Mouse (Mus musculus): Measurements from ENCODE around the gene Cdc20b.

Cdc20b gene

DNA sequence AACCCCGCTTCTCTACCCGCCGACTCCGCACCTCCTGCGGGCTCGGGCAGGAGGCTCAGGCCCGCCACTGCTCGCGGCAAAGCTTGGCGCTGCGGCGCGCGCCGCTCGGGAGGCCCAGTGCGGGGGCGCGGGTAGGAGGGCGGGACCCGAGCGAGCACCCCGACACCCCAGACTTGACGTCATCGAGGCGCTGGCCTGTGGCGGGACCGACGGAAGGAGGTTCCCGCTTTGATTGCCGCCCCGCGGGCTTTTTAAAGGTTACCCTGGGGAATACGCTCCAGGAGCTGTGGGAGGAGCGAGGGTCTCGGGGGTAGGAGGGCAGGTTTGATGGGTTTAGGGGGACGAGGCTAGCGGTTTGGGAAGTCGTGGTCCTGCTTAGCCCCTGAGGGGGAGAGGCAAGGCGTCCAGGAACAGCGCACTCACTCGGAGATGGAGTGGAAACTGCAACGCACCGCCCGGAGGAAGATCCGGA lies at the start of gene Cdc20b:
Gene Cdc20b, plus strand, starts transcription at position 162 of the 472 bp plus-strand sequence.
- peak; percentile 72 to 75 for DNase-seq

- DNase-seq, result no peak
Observed at GRCm38 (mm10) chr13:112985605-112986450, 49.1 kb upstream of the Cdc20b start.

DNA sequence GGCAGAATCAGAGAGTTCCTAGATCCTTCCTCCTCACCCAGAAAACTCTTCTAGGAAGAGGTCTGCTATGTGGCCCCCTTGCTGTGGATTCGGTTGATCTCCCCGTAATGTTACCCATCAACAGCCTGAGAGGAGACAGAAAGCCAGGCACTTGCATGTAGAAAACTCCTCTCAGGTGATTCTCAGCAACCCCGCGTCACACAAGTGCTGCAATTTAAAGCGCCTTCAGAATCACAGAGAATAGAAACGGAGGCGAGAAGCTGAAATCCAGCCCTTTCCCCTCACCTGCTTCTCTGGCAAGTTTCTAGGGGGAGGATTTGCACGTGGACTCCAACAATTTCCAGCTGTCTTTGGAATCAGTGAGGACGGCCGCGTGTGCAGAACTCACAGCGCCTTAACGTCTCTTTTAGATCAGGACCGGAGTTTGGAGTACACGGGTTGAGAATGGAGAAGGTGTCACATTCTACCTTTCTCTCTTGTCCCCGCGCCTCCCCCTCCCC lies 48.4 kb upstream of the Cdc20b start:
- no peak for DNase-seq

DNA sequence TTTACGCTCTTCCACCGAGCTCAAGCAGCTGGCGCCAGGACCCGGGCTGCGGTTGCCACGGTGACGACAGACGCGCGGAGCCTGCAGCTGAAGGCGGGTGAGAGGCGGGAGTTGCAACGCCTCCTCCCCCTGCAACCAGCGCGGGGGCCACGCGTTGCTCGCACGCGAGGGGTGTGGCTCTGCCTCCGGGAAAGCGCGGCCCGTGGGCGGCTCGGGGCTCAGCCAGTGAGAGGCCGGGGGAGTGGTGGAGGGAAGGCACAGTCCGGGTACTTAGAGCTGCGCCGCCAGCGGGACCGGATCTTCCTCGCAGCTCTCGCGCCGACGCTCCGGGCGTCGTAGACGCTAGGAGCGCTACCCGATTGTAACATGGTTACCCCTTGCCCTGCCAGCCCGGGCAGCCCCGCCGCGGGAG lies 47.4 kb upstream of the Cdc20b start, which contains the start of gene Ccno:
Gene Ccno, plus strand, starts transcription at position 271 of the 412 bp plus-strand sequence.
- peak; percentile 79 to 80 for DNase-seq

DNA sequence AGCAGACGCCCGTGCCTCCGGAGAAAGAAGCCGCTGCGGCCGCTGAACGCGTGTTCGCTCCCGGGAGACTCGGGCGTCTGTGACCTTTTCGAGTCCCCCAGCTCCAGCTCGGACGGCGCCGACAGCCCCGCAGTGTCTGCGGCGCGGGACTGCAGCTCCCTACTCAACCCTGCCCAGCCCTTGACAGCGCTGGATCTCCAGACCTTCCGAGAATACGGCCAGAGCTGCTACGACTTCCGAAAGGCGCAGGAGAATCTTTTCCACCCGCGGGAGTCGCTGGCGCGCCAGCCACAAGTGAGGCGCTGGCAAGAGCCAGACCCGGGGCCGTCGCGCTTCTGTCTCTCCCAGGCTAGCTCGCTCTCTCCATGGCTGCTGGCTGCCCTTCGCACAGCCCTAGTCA lies 46.9 kb upstream of the Cdc20b start:
- peak in 1 of 2 experiments; percentile 15 for DNase-seq

- peak in 1 of 2 experiments; percentile 23 for DNase-seq
Observed at GRCm38 (mm10) chr13:112988866-112989265, 46.0 kb upstream of the Cdc20b start.

DNA sequence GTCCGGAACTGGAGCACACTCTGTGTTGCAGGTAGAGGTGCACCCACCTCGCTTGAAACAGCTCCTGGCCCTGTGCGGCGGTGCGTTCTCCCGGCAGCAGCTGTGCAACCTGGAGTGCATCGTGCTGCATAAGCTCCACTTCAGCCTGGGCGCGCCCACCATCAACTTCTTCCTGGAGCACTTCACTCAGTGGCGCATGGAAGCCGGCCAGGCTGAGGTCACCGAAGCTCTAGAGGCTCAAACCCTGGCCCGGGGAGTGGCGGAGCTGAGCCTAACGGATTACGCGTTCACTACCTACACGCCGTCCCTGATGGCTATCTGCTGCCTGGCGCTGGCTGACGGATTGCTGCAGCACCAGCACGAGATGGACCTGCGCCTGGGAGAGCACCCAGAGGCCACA lies 45.4 kb upstream of the Cdc20b start:
- peak in 1 of 2 experiments; percentile 17 for DNase-seq

DNA sequence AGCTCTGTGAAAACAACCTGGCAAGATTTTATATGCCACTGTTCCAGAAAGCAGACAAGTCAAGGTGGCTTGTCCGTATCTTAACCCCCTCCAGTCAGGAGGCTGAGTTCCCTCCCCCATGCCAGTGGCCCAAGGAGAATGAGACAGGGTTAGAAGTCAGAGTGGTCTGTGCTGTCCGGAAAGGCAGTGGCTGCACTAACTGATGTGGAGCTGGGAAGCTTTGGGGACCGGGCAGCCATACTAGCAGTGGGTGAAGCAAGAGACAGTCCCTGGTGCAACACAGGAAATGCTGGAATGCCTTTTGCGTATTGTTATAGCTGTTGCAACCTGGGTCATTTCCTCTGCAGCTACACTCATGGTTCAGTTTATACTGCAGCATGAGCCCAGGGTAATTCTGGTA lies 44.6 kb upstream of the Cdc20b start:
- no peak for DNase-seq

DNA sequence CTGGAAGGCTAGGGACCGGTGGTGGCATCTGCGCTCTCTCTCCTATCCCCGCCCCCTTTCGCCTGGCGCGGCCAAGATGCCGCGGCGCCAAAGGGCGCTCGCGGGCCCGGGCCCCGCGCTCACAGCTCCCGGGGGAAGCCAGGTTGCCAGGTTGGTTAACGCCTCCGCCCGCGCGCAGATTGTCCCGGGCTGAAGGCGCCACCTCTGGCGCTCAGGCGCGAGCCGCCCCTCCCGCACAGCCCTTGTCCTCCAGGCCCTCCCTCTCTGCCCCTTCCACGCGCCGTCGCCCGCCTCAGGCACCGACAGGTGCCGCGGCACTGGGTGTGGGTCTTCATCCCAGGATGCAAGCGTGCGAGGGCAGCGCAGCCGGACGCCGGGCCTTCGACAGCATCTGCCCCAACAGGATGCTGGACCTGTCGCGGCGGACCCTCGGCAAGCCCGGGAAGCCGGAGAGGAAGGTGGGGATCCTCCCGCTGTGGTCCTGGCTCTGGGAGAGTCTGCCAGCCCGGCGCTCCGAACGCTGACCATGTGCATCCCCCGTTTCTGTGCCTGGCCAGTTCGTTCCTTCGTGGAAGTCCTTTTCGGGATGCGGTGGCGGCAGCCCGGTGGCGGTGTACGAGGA lies 41.3 kb upstream of the Cdc20b start, which contains the start of gene Mcidas:
Gene Mcidas, plus strand, starts transcription at position 315 of the 622 bp plus-strand sequence.
- peak; percentile 14 to 24 for DNase-seq

- peak; percentile 66 to 67 for DNase-seq
Observed at GRCm38 (mm10) chr13:112994191-112994590, 40.7 kb upstream of the Cdc20b start.

- DNase-seq, result peak in 1 of 2 experiments; percentile 23
Observed at GRCm38 (mm10) chr13:112996407-112996806, 38.5 kb upstream of the Cdc20b start.

DNA sequence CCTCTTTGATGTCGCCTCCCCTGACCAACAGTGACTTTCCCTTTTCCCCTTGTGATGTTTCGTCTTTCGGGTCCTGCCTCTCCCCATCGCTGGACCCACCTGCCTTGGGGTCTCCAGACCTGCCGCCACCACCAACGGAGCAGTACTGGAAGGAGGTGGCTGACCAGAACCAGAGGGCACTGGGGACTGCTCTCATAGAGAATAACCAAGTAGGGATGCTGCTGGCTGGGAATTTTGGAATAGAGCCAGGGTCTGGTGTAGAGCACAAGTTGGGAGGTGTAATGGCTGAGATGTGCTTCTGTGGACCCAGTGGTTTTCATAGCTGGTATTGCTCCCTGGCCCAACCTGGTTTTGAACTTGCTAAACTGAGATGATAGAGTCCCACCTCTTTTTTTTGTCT lies 37.5 kb upstream of the Cdc20b start:
- no peak for DNase-seq

DNA sequence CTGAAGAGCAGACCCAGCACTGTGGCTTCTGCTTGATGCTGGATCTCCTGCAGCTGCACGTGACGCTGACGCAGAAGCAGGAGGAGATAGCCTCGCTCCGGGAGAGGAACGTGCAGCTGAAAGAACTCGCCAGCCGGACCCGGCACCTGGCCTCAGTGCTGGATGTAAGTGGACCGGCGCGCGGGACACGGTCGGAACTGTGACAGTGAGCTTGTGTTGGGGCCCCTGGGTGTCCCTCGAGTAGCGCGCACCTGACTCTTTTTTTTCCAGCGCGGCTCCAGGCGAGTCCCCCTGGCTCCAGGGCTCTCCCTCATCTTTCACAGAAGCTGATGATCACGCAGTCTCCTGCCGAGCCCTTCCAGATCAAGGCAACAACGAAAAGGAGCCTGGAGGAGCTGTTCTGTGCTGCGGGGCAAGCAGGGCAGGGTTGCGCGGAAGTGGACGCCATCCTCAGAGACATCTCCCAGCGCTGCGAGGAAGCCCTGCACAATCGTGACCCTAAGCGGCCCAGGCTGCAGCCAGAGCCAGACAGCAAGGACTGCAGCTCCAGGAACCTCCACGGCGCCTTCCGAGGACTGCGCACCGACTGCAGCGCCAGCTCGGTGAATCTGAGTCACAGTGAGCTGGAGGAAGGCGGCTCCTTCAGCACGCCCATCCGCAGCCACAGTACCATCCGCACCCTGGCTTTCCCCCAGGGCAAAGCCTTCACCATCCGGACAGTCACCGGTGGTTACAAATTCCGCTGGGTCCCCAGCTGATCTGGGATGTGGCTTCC lies 36.3 kb upstream of the Cdc20b start:
- DNase-seq, result no peak

- no peak for DNase-seq
Observed at GRCm38 (mm10) chr13:113000090-113000489, 34.8 kb upstream of the Cdc20b start.

DNA sequence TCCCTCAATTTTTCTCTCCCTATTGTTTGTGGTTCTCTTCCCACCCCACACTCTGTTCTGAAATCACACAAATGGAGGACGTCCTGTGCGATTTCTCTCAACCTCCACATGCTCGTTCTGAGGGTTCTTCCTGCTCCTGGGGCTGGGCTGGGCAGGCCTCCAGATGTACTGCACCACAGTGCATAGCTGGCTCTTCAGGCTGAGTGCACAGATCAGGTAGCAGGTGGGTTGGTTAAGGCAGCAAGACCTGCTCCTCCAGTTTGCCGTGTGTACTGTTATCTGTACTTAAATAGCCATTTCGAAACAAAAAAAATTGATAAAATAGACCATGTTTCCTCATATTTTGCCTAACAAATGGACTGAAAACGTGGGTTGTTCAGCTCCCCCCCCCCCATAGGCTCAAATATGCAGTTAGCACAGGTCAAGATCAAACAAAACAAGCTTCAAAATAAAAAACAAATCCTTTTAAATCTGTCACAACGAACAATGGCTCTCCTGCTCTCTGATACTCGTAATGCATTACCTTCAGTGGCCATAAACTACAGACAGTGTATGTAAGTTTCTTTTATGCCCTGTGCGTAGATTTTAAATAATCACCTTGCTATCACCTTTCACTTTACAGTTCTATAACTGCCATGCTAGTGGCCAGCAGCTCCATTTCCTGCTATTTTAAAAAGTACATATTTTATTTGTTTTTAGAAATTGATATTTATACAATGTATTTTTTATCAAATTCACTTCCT lies 34.2 kb upstream of the Cdc20b start:
- no peak for DNase-seq

DNA sequence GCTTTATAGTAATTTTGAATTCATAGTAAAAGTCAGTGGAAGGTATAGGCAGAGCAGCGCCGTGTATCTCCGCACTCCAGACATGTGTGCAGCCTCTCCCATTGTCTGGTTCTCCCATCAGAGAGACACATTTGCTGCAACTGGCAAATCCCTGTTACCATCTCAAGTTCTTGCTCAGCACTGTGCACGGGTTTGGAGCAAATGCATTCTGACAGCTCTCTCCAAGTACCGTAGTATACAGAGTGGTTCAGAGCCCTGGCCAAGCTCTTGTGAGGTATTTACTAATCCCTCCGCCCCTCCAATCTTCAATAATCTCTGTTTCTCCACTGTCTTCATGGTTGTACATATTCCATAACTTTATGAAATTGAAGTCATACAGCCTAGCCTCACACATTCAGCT lies 22.2 kb upstream of the Cdc20b start:
- no peak for DNase-seq

DNA sequence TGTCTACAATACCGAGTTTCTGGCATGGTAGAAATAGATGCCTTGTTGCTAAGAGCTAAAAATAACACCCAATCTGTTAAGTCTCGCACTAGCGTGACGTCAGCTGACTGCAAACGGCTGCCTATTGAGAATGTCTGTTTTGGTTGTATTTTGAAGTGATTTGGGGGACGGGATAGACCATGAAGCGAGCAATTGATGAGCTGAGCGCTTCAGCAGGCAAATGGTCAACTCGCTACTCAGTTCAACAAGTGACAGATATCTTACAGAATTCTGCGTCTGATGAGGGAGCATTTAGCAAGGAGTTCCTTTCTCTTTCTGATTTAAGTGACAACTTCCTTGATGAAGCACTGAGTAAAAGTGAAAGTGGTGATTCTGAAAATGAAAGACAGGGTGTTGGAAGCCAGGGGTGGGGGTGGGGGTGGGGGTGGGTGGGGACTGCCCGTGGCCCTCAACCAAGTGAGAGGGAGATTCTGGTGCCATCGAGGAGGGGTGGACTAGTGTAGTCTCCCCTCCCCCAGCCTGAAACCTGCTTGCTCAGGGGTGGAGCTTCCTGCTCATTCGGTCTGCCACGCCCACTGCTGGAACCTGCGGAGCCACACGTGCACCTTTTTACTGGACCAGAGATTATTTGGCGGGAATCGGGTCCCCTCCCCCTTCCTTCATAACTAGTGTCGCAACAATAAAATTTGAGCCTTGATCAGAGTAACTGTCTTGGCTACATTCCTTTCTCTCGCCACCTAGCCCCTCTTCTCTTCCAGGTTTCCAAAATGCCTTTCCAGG lies 21.5 kb upstream of the Cdc20b start:
- peak; percentile 51 to 61 for DNase-seq

DNA sequence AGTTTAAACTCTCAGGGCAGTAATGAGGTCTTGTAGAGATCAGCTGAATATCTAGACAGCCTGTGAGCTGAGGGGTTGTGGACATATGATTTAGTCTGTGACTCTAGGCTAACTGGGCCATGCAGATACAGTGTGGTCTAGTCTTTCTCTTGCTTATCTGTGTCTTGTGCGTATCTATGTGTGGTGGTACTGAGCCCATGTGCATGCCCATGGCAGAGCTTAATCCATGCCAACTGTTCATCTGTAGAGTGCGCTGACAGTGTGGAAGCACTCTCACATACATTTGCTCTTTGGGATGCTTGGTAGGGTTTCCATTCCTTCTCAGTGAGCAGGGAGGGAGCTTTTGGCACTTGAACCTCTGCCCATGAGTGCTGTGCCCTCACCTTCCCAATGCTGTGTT lies 13.4 kb upstream of the Cdc20b start:
- DNase-seq, result no peak

GRCm38 (mm10) chr13:113022467-113022866 lies 12.4 kb upstream of the Cdc20b start:
- no peak for DNase-seq

DNA sequence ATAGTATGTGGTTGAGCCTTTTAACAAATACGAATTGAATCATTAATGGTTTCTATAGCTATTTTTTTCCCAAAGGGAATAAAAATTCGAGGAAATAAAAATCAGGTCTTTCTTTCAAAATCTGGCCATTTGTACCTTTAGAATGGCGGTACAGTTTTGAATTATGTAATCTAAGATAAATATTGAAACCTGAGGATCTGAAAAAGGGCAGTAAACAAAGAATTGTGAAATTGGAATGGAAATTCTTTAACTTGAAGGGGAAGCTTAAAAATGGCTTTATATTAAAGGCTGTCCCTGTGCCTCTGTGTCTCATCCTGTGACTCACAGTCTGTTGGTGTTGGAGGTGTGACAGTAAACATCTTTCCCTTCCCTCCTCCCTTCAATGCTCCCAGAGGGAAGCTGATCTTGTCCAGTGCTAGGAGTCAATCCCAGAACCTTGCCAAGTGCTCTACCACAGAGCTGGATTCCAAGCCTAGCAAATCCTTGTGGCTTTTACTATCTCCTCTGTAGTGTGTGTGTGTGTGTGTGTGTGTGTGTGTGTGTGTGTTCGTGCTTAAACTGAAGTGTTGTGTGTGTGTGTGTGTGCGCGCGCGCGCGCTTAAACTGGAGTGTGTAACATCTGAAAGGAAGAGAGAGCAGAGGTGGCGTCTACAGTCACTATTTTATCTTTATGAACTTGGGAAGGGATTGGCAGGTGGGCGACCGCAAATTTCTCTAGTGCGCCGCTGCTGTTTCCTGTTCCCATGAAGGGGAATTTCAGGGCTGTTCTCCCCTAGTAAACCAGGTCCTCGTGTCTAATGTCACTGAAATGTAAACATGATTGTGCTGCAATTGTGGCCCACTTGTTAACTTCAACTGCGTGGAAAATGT lies 11.4 kb upstream of the Cdc20b start:
- no peak for DNase-seq
